Mouse (Mus musculus): Measurements from ENCODE around the gene Gm30083.

GRCm38 (mm10) chr14:33991971-33992370 lies 23.0 kb downstream of the Gm30083 start:
- TF ChIP-seq POLR2A (IDR thresholded peaks at IDR 0.05; ENCODE audit: borderline replicate concordance, control insufficient read depth, low read depth, low read length) (no peak), CTCF (IDR thresholded peaks at IDR 0.05; ENCODE audit: control insufficient read depth, insufficient read depth, low read length) (no peak)
